Mouse (Mus musculus): ENCODE measurements at regions not wholly inside any gene's neighbourhood (a gene's known extent, or its start where the extent isn't known, plus 50 kb on each side); places are given as distances from the start of the nearest gene placed in this dataset.

DNA sequence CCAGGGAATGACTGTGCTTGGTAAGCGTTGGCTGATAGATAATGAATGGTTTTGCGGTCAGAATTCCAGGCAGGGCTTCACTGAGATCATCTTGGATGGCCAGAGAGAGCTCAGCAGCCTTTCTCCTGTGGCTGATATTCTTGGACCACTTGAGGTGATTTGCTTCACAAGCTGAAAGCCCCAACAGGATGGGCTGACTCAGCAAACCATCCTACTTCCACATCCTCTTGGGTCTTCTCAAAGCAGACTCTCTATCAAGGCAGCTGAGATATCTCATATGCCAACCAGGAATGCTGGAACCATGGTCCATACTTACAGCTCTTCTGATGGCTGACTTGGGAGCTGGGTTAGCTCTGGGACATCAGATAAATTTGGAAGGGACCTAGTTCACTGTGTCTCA is 259.8 kb upstream of the Id2 start:
- TF ChIP-seq CTCF (IDR thresholded peaks at IDR 0.05; ENCODE audit: insufficient read depth, low read depth, low read length) (no peak), POLR2A (IDR thresholded peaks at IDR 0.05; ENCODE audit: insufficient read depth, low read depth, low read length) (no peak)
